Mouse (Mus musculus) erythroblast, embryonic 14.5 days (primary cell): ENCODE data around the gene Mybpc3.

ENCODE experiments used
- GATA1 ChIP-seq: IDR thresholded peaks from 2 replicates; pipeline ENCODE4 v1.6.1; 2012; ENCODE audit warnings: low read length, inconsistent platforms, mixed read lengths
- TAL1 ChIP-seq: IDR thresholded peaks from 3 replicates; pipeline ENCODE4 v1.6.1; 2012; ENCODE audit warnings: low read length, inconsistent platforms, mixed read lengths

DNA sequence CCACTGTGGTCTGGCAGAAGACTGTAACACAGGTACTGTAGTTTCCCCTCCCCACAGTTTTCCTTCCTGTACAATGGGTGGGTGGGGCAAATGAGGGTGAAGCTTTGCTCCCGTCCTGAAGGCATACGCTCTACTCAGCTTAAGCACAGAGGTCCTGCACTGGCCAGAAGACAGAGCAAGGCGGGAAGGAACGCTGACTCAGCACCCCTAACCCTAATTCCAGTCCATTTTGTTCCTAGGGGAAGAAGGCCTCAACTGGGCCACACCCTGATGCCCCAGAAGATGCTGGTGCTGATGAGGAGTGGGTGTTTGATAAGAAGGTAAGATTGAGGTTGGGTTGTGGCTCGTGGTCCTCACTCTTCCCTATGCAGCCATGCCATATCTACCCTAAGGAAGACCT, 10.8 kb downstream of the Mybpc3 start:
- TF ChIP-seq TAL1 (no peak), GATA1 (no peak)
